Mouse (Mus musculus): ENCODE measurements around the gene Mylk4. TPM values are rescaled to one million over a fixed set of nuclear protein-coding genes. Genes with fewer than 3 reads are reported as not detected.

The Mylk4 gene
- polyA plus RNA-seq, 1 experiment from 2014 or later = not detected

DNA sequence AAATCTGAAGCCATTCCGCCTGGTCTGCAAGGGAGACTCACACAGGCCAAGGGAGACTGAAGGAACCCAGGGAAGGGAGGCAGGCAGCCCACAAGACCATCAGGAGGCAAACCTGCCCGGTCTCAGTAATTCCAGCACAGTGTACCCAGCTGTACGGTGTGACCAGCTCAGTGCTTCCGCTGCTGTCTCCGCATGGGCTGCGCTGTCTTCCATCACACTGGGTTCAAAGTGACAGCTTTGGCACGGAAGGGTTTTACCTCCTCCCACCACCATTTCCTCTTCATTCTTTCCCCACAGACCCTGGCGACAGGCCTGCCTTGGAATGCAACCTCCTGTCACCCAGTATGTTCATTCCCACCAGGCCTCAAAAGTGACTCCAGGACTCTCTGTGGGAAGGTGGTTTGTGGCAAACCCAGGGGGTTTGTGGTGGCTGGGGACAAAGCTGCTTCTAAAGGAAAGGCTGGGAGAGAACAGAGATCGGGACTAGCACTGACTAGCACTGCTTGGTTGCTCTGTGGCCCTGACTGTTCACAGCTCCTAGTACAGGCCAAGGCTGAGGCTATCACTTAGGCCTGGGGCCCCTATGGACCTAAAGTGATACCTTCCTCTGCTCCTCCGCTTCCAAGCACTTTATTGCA is 77.0 kb downstream of the Mylk4 start:
- TF ChIP-seq CTCF (IDR thresholded peaks at IDR 0.05; ENCODE audit: low read depth) = no peak
- Histone ChIP-seq H3K4me2 (replicated peaks; ENCODE audit: low read depth) (no peak overlapping the region), H3K4me1 (replicated peaks; ENCODE audit: control insufficient read depth, insufficient read depth, low read length) (no peaks in the 10 kb centered on the region), H3K9me3 (ENCODE audit: control insufficient read depth) (no peaks in the 10 kb centered on the region), H3K27ac (ENCODE audit: low read depth, low read length) (no peak overlapping the region), H3K27me3 (replicated peaks; ENCODE audit: control insufficient read depth, insufficient read depth, low read length) (no peaks in the 10 kb centered on the region), H3K9ac (ENCODE audit: low read depth, low read length) (no peak overlapping the region), H3K4me3 (ENCODE audit: low read depth, low read length) (no peak overlapping the region), H3K36me3 (ENCODE audit: control insufficient read depth, insufficient read depth) (no peaks in the 10 kb centered on the region)
- ATAC-seq = no peak
- 63% methylated on average over 10 of the region's 10 CpGs for WGBS

DNA sequence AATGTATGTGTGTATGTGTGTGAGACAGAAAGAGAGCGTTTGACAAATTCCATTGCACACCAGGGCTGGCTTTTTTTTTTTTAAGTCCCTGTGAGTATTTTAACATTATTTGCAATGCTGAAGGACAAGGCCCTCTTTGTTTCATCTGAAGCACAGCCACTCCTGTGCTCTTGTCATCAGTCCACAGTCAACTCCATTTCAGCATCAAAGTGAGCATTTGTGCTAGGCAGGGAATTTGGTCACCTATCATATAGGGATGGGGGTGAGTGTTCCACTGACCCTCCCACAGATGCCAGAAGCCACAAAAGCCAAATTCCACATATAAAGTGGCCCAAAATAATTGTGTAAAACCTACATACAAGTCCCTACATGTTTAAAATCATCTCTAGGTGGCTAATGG is 78.4 kb downstream of the Mylk4 start:
- Histone ChIP-seq H3K27ac (ENCODE audit: low read depth, low read length) (no peak overlapping the region), H3K27me3 (replicated peaks; ENCODE audit: control insufficient read depth, insufficient read depth, low read length) (no peaks in the 10 kb centered on the region), H3K9ac (ENCODE audit: low read depth, low read length) (no peak overlapping the region), H3K4me3 (ENCODE audit: low read depth, low read length) (no peak overlapping the region), H3K36me3 (ENCODE audit: control insufficient read depth, insufficient read depth) (no peaks in the 10 kb centered on the region), H3K4me1 (replicated peaks; ENCODE audit: control insufficient read depth, insufficient read depth, low read length) (no peaks in the 10 kb centered on the region), H3K9me3 (ENCODE audit: control insufficient read depth) (no peaks in the 10 kb centered on the region), H3K4me2 (replicated peaks; ENCODE audit: low read depth) (no peak overlapping the region)
- 67% methylated on average over 1 of the region's 1 CpGs for WGBS
- TF ChIP-seq CTCF (IDR thresholded peaks at IDR 0.05; ENCODE audit: low read depth) = no peak
- no peak for ATAC-seq

DNA sequence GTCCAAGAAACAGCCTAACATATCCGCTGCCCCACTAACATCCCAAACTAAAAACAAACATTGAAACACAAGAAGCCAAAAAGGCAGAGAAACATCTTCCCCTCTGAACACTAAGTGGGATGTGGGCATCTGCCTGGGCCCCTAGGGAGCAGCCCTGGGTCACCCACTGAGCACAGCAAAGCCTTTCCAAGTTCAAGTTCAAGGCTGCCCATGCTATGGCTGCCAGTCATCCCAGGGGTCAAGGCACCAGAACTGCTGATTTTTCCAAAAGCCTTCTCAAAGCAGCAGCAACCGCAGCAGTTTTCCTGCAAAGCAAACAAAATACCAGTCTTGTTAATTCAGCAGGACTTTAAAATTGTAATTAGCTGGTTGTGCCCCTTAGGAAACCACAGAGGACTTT is 78.8 kb downstream of the Mylk4 start:
- Histone ChIP-seq H3K27me3 (replicated peaks; ENCODE audit: control insufficient read depth, insufficient read depth, low read length) (no peaks in the 10 kb centered on the region), H3K4me3 (ENCODE audit: low read depth, low read length) (no peak overlapping the region), H3K27ac (ENCODE audit: low read depth, low read length) (no peak overlapping the region), H3K4me2 (replicated peaks; ENCODE audit: low read depth) (no peak overlapping the region), H3K9ac (ENCODE audit: low read depth, low read length) (no peak overlapping the region), H3K4me1 (replicated peaks; ENCODE audit: control insufficient read depth, insufficient read depth, low read length) (no peaks in the 10 kb centered on the region), H3K36me3 (ENCODE audit: control insufficient read depth, insufficient read depth) (no peaks in the 10 kb centered on the region), H3K9me3 (ENCODE audit: control insufficient read depth) (no peaks in the 10 kb centered on the region)
- 67% methylated on average over 2 of the region's 2 CpGs for WGBS
- no peak for ATAC-seq
- TF ChIP-seq CTCF (IDR thresholded peaks at IDR 0.05; ENCODE audit: low read depth) = no peak

DNA sequence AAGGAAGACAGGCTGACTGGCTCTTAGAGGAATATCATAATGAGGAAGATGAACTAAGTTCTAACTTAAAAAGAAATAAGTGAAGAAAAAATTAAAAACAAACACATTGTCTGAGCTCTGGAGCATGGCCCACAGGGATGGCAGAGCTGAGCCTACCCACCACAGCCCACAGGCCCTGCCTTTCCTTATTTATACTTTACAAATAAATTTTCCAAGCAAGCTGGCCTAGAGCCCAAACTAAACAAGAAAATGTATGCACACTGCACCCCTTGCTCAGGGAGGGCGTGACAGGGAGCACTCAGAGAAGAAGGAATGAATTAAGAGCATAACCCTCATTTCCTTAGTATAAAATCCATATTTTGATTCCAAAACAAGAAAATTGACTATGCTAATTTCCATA is 82.2 kb downstream of the Mylk4 start:
- TF ChIP-seq CTCF (IDR thresholded peaks at IDR 0.05; ENCODE audit: low read depth) = no peak
- no peaks in the 10 kb centered on the region for H3K9me3 ChIP-seq (ENCODE audit: control insufficient read depth)
- H3K27ac ChIP-seq (ENCODE audit: low read depth, low read length) = no peak overlapping the region
- no peak overlapping the region for H3K4me3 ChIP-seq (ENCODE audit: low read depth, low read length)
- H3K27me3 ChIP-seq (replicated peaks; ENCODE audit: control insufficient read depth, insufficient read depth, low read length) = no peaks in the 10 kb centered on the region
- H3K36me3 ChIP-seq (ENCODE audit: control insufficient read depth, insufficient read depth) = no peaks in the 10 kb centered on the region
- no peak overlapping the region for H3K9ac ChIP-seq (ENCODE audit: low read depth, low read length)
- no peak overlapping the region for H3K4me2 ChIP-seq (replicated peaks; ENCODE audit: low read depth)
- no peak for ATAC-seq
- no peaks in the 10 kb centered on the region for H3K4me1 ChIP-seq (replicated peaks; ENCODE audit: control insufficient read depth, insufficient read depth, low read length)
- WGBS = 67% methylated on average over 1 of the region's 1 CpGs

DNA sequence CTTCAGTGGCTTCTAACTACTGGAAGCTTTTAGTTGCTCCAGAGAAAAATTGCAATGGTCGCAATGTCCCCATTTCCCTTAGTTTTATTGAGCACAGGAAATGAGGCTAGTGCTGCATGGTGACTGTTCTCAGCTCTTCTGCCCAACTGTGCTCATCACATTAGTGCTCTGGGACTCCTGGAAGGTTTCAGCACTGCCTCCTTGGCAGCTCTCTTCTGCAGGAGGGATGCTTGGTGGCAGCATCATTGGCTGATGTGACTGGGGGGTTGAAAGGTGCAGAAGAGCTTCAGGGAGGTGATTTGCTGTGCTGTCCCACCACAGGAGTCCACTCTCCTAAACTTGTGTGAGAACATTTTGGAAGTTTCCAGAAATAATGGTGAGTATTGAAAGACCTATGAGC is 84.4 kb downstream of the Mylk4 start:
- Histone ChIP-seq H3K27me3 (replicated peaks; ENCODE audit: control insufficient read depth, insufficient read depth, low read length) (no peaks in the 10 kb centered on the region), H3K36me3 (ENCODE audit: control insufficient read depth, insufficient read depth) (no peaks in the 10 kb centered on the region), H3K4me2 (replicated peaks; ENCODE audit: low read depth) (no peak overlapping the region), H3K9ac (ENCODE audit: low read depth, low read length) (no peak overlapping the region), H3K4me1 (replicated peaks; ENCODE audit: control insufficient read depth, insufficient read depth, low read length) (no peaks in the 10 kb centered on the region), H3K27ac (ENCODE audit: low read depth, low read length) (no peak overlapping the region), H3K4me3 (ENCODE audit: low read depth, low read length) (no peak overlapping the region), H3K9me3 (ENCODE audit: control insufficient read depth) (no peaks in the 10 kb centered on the region)
- ATAC-seq = no peak
- 83% methylated on average over 1 of the region's 1 CpGs for WGBS
- no peak for TF ChIP-seq CTCF (IDR thresholded peaks at IDR 0.05; ENCODE audit: low read depth)

DNA sequence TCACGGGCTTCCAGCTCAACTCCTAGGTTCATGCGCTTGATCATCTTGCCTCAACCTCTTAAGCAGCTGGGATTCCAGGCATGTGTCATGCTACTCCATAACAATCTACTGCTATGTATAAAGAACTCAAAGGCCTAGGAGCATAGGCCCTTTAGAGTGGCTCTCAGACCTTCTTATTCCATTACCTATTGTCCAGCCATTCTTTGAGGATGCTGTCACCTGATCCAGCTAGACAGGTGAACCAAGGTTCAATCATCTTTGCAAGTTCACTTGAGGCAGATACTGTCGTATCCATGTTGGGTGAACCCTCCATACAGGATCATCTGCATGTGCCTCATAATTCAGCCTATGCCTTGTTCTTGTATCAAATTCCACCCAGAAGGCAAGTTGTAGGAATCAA is 84.8 kb downstream of the Mylk4 start:
- H3K9ac ChIP-seq (ENCODE audit: low read depth, low read length) = no peak overlapping the region
- no peak for TF ChIP-seq CTCF (IDR thresholded peaks at IDR 0.05; ENCODE audit: low read depth)
- H3K36me3 ChIP-seq (ENCODE audit: control insufficient read depth, insufficient read depth) = no peaks in the 10 kb centered on the region
- H3K4me2 ChIP-seq (replicated peaks; ENCODE audit: low read depth) = no peak overlapping the region
- 95% methylated on average over 3 of the region's 3 CpGs for WGBS
- H3K4me1 ChIP-seq (replicated peaks; ENCODE audit: control insufficient read depth, insufficient read depth, low read length) = no peaks in the 10 kb centered on the region
- no peaks in the 10 kb centered on the region for H3K27me3 ChIP-seq (replicated peaks; ENCODE audit: control insufficient read depth, insufficient read depth, low read length)
- no peak for ATAC-seq
- H3K9me3 ChIP-seq (ENCODE audit: control insufficient read depth) = no peaks in the 10 kb centered on the region
- no peak overlapping the region for H3K27ac ChIP-seq (ENCODE audit: low read depth, low read length)
- no peak overlapping the region for H3K4me3 ChIP-seq (ENCODE audit: low read depth, low read length)
